Mouse (Mus musculus) neural tube, embryonic 11.5 days (tissue): ENCODE data around the gene Idh3g. TPM values are rescaled to one million over a fixed set of nuclear protein-coding genes. Genes with fewer than 3 reads are reported as not detected.
A peak's percentile ranks its signal among the peaks of the same experiment; 100 is the strongest.

Source experiments
- ATAC-seq: fragments of 200-750 bp; cut with Nextera tagmentation; 2 replicates; pipeline ENCODE4 v1.8.0; 2017; ENCODE audit warnings: moderate number of reproducible peaks, mild to moderate bottlenecking, moderate TSS enrichment, moderate library complexity; ENCODE audit not compliant: insufficient read depth, low FRiP score, low TSS enrichment
- DNase-seq: peaks from one replicate; pipeline ENCODE4 v3.0.0-alpha.2; 2015; ENCODE audit warnings: low spot score
- H3K27ac ChIP-seq: fragments of 300-500 bp; sonication (generic); 2 replicates; pipeline ENCODE4 v1.5.1; 2014; ENCODE audit warnings: low read depth, mild to moderate bottlenecking, low read length
- H3K27me3 ChIP-seq: fragments of 300-500 bp; sonication (generic); 2 replicates; pipeline ENCODE4 v1.6.1; 2014; ENCODE audit warnings: mild to moderate bottlenecking, low read length, mixed read lengths; ENCODE audit not compliant: control insufficient read depth, insufficient read depth
- H3K36me3 ChIP-seq: fragments of 300-500 bp; sonication (generic); 2 replicates; pipeline ENCODE4 v1.6.1; 2014; ENCODE audit warnings: mild to moderate bottlenecking, low read length, moderate library complexity, mixed read lengths; ENCODE audit not compliant: control insufficient read depth, insufficient read depth
- H3K4me1 ChIP-seq: fragments of 300-500 bp; sonication (generic); 2 replicates; pipeline ENCODE4 v1.6.1; 2014; ENCODE audit warnings: low read length, mixed read lengths; ENCODE audit not compliant: control insufficient read depth, insufficient read depth
- H3K4me2 ChIP-seq: fragments of 300-500 bp; sonication (generic); 2 replicates; pipeline ENCODE4 v1.6.1; 2014; ENCODE audit warnings: low read depth, mild to moderate bottlenecking, moderate library complexity
- H3K4me3 ChIP-seq: fragments of 300-500 bp; sonication (generic); 2 replicates; pipeline ENCODE4 v1.5.1; 2014; ENCODE audit warnings: low read depth, low read length
- H3K9ac ChIP-seq: fragments of 300-500 bp; sonication (generic); 2 replicates; pipeline ENCODE4 v1.6.1; 2014; ENCODE audit warnings: mild to moderate bottlenecking, low read length
- H3K9me3 ChIP-seq: fragments of 300-500 bp; sonication (generic); 2 replicates; pipeline ENCODE4 v1.6.1; 2016; ENCODE audit warnings: low read length; ENCODE audit not compliant: control insufficient read depth
- WGBS: fragments of 180-500 bp; shearing (Covaris S2); extraction: QIAGEN DNeasy Blood & Tissue Kit; methylation state at CpG from one replicate; pipeline ENCODE4 v1.1.7; 2014; 5-methylcytosine and 5-hydroxymethylcytosine counted together
- polyA plus RNA-seq: library from polyadenylated mRNA; unstranded; fragments of >200 nt; fragmentation: Nextera tagmentation; extraction: Ambion mirVana; gene quantifications from 2 replicates; pipeline ENCODE4 v1.2.1, GENCODE M21; 2014

The Idh3g gene
- polyA plus RNA-seq, 1 experiment from 2014 or later = 197 TPM

DNA sequence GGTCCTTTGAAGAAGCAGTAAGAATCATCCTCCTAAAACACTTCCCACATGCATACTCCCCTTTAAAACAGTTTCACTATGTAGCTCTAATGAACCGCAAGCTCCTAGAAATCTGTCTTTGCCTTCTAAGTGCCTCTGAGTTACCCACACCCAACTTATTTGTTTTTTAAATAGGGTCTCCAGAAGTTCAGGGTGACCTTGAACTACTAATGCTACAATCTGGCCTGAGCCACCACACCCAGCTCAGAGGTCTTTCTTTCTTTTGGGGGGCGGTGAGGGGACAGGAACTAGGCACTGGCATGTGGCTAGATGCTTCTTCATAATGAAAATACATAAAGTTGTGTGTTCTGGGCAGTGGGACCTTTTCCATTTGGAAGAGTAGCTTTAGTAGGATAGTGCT lies 10.8 kb upstream of the Idh3g start:
- DNase-seq (no peak), ATAC-seq (no peak)
- Histone ChIP-seq H3K9me3 (no peaks in the 10 kb centered on the region), H3K4me2 (no peak overlapping the region), H3K4me3 (no peak overlapping the region), H3K36me3 (no peaks in the 10 kb centered on the region), H3K4me1 (no peaks in the 10 kb centered on the region), H3K27me3 (no peaks in the 10 kb centered on the region), H3K9ac (no peak overlapping the region), H3K27ac (no peak overlapping the region)
- 96% methylated on average over 2 of the region's 2 CpGs for WGBS

DNA sequence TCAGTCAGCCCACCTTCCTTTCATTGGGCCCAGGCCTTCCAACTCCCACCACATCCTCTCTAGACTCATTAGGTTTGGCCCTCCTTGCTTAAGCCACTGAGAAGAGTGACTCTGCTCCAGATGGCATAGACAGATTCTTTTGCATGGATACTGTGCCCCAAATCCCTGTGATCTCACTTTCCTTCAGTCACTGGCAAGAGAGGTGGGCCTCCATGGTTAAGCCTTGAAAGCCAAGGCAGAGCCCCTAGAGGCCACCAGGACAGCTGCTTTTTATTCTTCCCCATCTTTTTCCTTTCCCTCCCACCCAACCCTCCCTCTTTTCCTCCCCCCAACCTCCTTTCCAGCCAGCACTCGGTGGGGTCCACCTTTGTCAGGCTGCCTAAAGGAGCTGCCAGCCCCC lies 6.8 kb upstream of the Idh3g start:
- no peak overlapping the region for H3K9ac ChIP-seq
- WGBS = 71% methylated on average over 1 of the region's 1 CpGs
- no peak overlapping the region for H3K4me2 ChIP-seq
- 0 out of 2 replicates have a peak, but pooled peaks cover under 1% of the 10 kb centered on the region for H3K4me1 ChIP-seq
- H3K27ac ChIP-seq = no peak overlapping the region
- H3K9me3 ChIP-seq = no peaks in the 10 kb centered on the region
- no peak for DNase-seq
- H3K4me3 ChIP-seq = no peak overlapping the region
- H3K27me3 ChIP-seq = no peaks in the 10 kb centered on the region
- ATAC-seq = no peak
- H3K36me3 ChIP-seq = no peaks in the 10 kb centered on the region

- no peak for ATAC-seq
- Histone ChIP-seq H3K27me3 (no peaks in the 10 kb centered on the region), H3K4me2 (no peak overlapping the region), H3K9ac (no peak overlapping the region), H3K9me3 (no peaks in the 10 kb centered on the region), H3K36me3 (no peaks in the 10 kb centered on the region), H3K4me1 (0 out of 2 replicates have a peak, but pooled peaks cover 5% of the 10 kb centered on the region), H3K27ac (no peak overlapping the region), H3K4me3 (no peak overlapping the region)
- no peak for DNase-seq
These were observed 6.3 kb upstream of the Idh3g start for GRCm38 (mm10) chrX:73793039-73793438.

- Histone ChIP-seq H3K27ac (no peak overlapping the region), H3K27me3 (no peaks in the 10 kb centered on the region), H3K9ac (no peak overlapping the region), H3K4me3 (no peak overlapping the region), H3K4me2 (peak overlapping the region; percentile 57), H3K4me1 (peaks cover 9% of the 10 kb centered on the region; the same call in 1 of the 2 replicates), H3K9me3 (no peaks in the 10 kb centered on the region), H3K36me3 (no peaks in the 10 kb centered on the region)
- ATAC-seq = no peak
- WGBS = 91% methylated on average over 1 of the region's 1 CpGs
- no peak for DNase-seq
These were observed 1.8 kb upstream of the Idh3g start for GRCm38 (mm10) chrX:73788501-73788900.

DNA sequence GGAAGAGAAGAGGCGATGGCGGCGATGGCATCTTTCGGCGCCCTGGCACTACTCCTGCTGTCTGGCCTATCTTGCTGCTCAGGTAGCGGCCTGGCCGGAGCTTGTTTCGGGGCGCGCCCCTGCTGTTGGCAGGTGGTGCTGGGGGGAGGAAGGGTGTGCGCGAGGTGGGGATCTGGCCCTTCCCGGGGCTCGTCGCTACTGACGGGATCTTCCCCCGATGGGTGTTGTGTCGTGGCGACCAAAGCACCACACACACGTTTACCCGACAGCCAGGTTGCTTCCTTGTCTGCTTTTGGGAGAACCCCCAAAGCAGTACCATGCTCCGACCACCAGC lies 495 bp upstream of the Idh3g start:
- peak overlapping the region; percentile 69 for H3K9ac ChIP-seq
- peaks cover 9% of the 10 kb centered on the region; the same call in 1 of the 2 replicates for H3K4me1 ChIP-seq
- no peaks in the 10 kb centered on the region for H3K9me3 ChIP-seq
- H3K4me2 ChIP-seq = peak overlapping the region; percentile 57
- peak overlapping the region; percentile 52 for H3K4me3 ChIP-seq
- H3K36me3 ChIP-seq = no peaks in the 10 kb centered on the region
- DNase-seq (no peak), ATAC-seq (no peak)
- peak overlapping the region; percentile 49; the same call in 1 of the 2 replicates for H3K27ac ChIP-seq
- WGBS = 18% methylated on average over 22 of the region's 22 CpGs
- no peaks in the 10 kb centered on the region for H3K27me3 ChIP-seq

GRCm38 (mm10) chrX:73785666-73786065 lies 1.0 kb downstream of the Idh3g start:
- Histone ChIP-seq H3K9ac (peak overlapping the region; percentile 67), H3K36me3 (no peaks in the 10 kb centered on the region; the same call in 1 of the 2 replicates), H3K4me1 (peaks cover 9% of the 10 kb centered on the region; the same call in 1 of the 2 replicates), H3K27ac (no peak overlapping the region), H3K9me3 (no peaks in the 10 kb centered on the region), H3K4me2 (peak overlapping the region; percentile 40), H3K27me3 (no peaks in the 10 kb centered on the region), H3K4me3 (peak overlapping the region; percentile 52)
- ATAC-seq (no peak), DNase-seq (no peak)

GRCm38 (mm10) chrX:73782227-73782626 lies 4.5 kb downstream of the Idh3g start:
- no peak overlapping the region for H3K4me3 ChIP-seq
- ATAC-seq (no peak), DNase-seq (no peak)
- H3K4me2 ChIP-seq = no peak overlapping the region
- WGBS = 86% methylated on average over 3 of the region's 3 CpGs
- no peaks in the 10 kb centered on the region; the same call in 1 of the 2 replicates for H3K36me3 ChIP-seq
- H3K9ac ChIP-seq = no peak overlapping the region
- no peaks in the 10 kb centered on the region for H3K9me3 ChIP-seq
- H3K27ac ChIP-seq = no peak overlapping the region
- peaks cover 2% of the 10 kb centered on the region; the same call in 1 of the 2 replicates for H3K4me1 ChIP-seq
- H3K27me3 ChIP-seq = no peaks in the 10 kb centered on the region

- Histone ChIP-seq H3K4me2 (no peak overlapping the region), H3K27me3 (no peaks in the 10 kb centered on the region), H3K9me3 (no peaks in the 10 kb centered on the region), H3K36me3 (no peaks in the 10 kb centered on the region), H3K9ac (no peak overlapping the region), H3K4me1 (no peaks in the 10 kb centered on the region), H3K27ac (no peak overlapping the region), H3K4me3 (no peak overlapping the region)
- peak; percentile 27; the same call in 1 of the 2 replicates for ATAC-seq
- DNase-seq = no peak
- 75% methylated on average over 10 of the region's 10 CpGs for WGBS
These were observed 11.8 kb downstream of the Idh3g start for GRCm38 (mm10) chrX:73774802-73775483.

DNA sequence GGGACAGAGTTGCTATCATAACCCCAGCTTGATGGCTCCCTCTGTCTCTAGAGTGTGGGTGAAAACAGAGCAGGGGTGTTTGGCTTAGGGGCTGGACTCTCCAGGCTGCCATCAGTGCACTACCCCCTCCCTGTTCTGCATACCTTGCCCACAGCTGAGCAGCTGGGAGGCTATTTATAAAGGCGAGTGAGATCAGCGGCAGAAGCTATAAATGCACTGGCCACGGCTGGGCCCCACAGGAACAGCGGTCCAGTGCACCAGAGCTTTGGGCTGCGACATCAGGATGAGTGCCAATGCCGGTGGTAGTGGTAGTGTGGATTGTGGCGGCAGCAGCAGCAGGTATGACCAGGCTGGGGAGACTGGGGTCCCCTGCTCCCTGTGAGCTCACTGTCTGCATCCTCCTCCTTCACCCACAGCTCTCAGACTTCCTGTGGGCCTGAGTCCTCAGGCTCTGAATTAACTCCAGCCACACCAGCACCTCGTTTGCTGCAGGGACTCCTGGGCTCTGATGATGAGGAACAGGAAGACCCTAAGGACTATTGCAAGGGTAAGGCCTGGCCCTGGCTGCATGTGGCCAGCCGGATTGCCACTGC lies 12.4 kb downstream of the Idh3g start, which contains the start of gene Srpk3:
Gene Srpk3 (plus strand): TSS at position 238 of the 593 bp plus-strand sequence.
- WGBS = 52% methylated on average over 9 of the region's 9 CpGs
- H3K27ac ChIP-seq = no peak within 1 kb of the TSS
- ATAC-seq (no peak), DNase-seq (no peak)
- no peak within 1 kb of the TSS for H3K4me2 ChIP-seq
- H3K4me3 ChIP-seq = no peak within 1 kb of the TSS
- no peaks in the 10 kb centered on the region for H3K27me3 ChIP-seq
- H3K36me3 ChIP-seq = no peaks in the 10 kb centered on the region
- H3K9ac ChIP-seq = no peak within 1 kb of the TSS
- H3K4me1 ChIP-seq = no peaks in the 10 kb centered on the region
- no peaks in the 10 kb centered on the region for H3K9me3 ChIP-seq
